Mouse (Mus musculus) hindbrain, embryonic 10.5 days (tissue): ENCODE results near the gene Rcan2. TPM values are rescaled to one million over a fixed set of nuclear protein-coding genes. Genes with fewer than 3 reads are reported as not detected.
A peak's percentile ranks its signal among the peaks of the same experiment; 100 is the strongest.

Experiments used
- DNase-seq: peaks from one replicate; pipeline ENCODE4 v3.0.0-alpha.2; 2017; ENCODE audit warnings: low spot score
- H3K27ac ChIP-seq: fragments of 300-500 bp; sonication (generic); 2 replicates; pipeline ENCODE4 v1.5.1; 2016; ENCODE audit warnings: mild to moderate bottlenecking, moderate library complexity
- H3K27me3 ChIP-seq: fragments of 300-500 bp; sonication (generic); 2 replicates; pipeline ENCODE4 v1.6.1; 2016; ENCODE audit warnings: mild to moderate bottlenecking; ENCODE audit not compliant: poor library complexity, insufficient read depth, severe bottlenecking
- H3K36me3 ChIP-seq: fragments of 300-500 bp; sonication (generic); 2 replicates; pipeline ENCODE4 v1.6.1; 2016; ENCODE audit warnings: mild to moderate bottlenecking, moderate library complexity
- H3K4me1 ChIP-seq: fragments of 300-500 bp; sonication (generic); replicated peaks from 2 replicates; pipeline ENCODE4 v1.6.1; 2016; ENCODE audit warnings: mild to moderate bottlenecking
- H3K4me3 ChIP-seq: fragments of 300-500 bp; sonication (generic); 2 replicates; pipeline ENCODE4 v1.5.1; 2016; ENCODE audit warnings: mild to moderate bottlenecking, moderate library complexity
- H3K9me3 ChIP-seq: fragments of 300-500 bp; sonication (generic); 2 replicates; pipeline ENCODE4 v1.6.1; 2016; ENCODE audit warnings: mild to moderate bottlenecking, moderate library complexity
- WGBS: fragments of 180-500 bp; shearing (Covaris S2); methylation state at CpG from one replicate; pipeline ENCODE4 v1.1.7; 2016; 5-methylcytosine and 5-hydroxymethylcytosine counted together
- polyA plus RNA-seq: library from polyadenylated mRNA; unstranded; fragments of >200 nt; fragmentation: Nextera tagmentation; extraction: Ambion mirVana; gene quantifications from 2 replicates; pipeline ENCODE4 v1.2.1, GENCODE M21; 2016

Rcan2 gene
- polyA plus RNA-seq, 1 experiment from 2014 or later, result 23.0 TPM

GRCm38 (mm10) chr17:43959797-43960196 is 158.6 kb downstream of the Rcan2 start:
- no peaks in the 10 kb centered on the region for H3K9me3 ChIP-seq
- DNase-seq, result no peak
- H3K27me3 ChIP-seq, result no peaks in the 10 kb centered on the region
- no peaks in the 10 kb centered on the region for H3K36me3 ChIP-seq
- 86% methylated on average over 3 of the region's 3 CpGs for WGBS
- H3K4me1 ChIP-seq, result peaks cover under 1% of the 10 kb centered on the region; the same call in 1 of the 2 replicates
- no peak overlapping the region for H3K4me3 ChIP-seq
- no peak overlapping the region for H3K27ac ChIP-seq

GRCm38 (mm10) chr17:43969943-43970342 is 168.8 kb downstream of the Rcan2 start:
- Histone ChIP-seq H3K4me3 (no peak overlapping the region), H3K9me3 (no peaks in the 10 kb centered on the region), H3K36me3 (no peaks in the 10 kb centered on the region), H3K27ac (no peak overlapping the region), H3K27me3 (no peaks in the 10 kb centered on the region), H3K4me1 (no peaks in the 10 kb centered on the region)
- no peak for DNase-seq
- WGBS, result 88% methylated on average over 10 of the region's 10 CpGs

GRCm38 (mm10) chr17:43977572-43977971 is 176.4 kb downstream of the Rcan2 start:
- no peak for DNase-seq
- WGBS, result 86% methylated on average over 2 of the region's 2 CpGs
- Histone ChIP-seq H3K4me3 (no peak overlapping the region), H3K9me3 (no peaks in the 10 kb centered on the region), H3K27ac (no peak overlapping the region), H3K36me3 (no peaks in the 10 kb centered on the region), H3K27me3 (no peaks in the 10 kb centered on the region), H3K4me1 (no peaks in the 10 kb centered on the region)

GRCm38 (mm10) chr17:43979925-43980324 is 178.8 kb downstream of the Rcan2 start:
- 85% methylated on average over 3 of the region's 3 CpGs for WGBS
- no peaks in the 10 kb centered on the region for H3K9me3 ChIP-seq
- H3K27me3 ChIP-seq, result no peaks in the 10 kb centered on the region
- no peak overlapping the region for H3K27ac ChIP-seq
- no peaks in the 10 kb centered on the region for H3K36me3 ChIP-seq
- DNase-seq, result no peak
- H3K4me3 ChIP-seq, result no peak overlapping the region
- H3K4me1 ChIP-seq, result no peaks in the 10 kb centered on the region

DNA sequence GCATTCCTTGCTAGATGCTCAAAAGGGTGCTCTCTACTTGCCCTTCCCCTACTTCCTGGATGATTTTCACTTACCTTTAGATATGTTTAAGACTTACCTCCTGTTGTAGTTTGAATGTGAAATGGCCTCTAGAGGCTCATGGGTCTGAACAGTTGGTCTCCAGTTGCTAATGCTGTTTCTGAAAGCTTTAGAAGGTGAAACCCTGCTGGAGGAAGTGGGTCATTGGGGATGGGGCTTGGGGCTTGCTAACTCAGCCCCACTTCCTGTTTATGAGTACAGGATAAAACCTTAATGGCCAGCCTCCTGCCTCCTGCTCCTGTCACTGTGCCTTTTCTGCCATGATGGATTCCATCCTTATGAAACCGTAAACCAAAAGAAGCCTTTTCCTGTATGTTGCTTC is 181.4 kb downstream of the Rcan2 start:
- no peak overlapping the region for H3K27ac ChIP-seq
- no peak overlapping the region for H3K4me3 ChIP-seq
- 87% methylated on average over 1 of the region's 1 CpGs for WGBS
- no peak for DNase-seq
- no peaks in the 10 kb centered on the region for H3K9me3 ChIP-seq
- H3K27me3 ChIP-seq, result no peaks in the 10 kb centered on the region
- H3K4me1 ChIP-seq, result no peaks in the 10 kb centered on the region
- H3K36me3 ChIP-seq, result no peaks in the 10 kb centered on the region

DNA sequence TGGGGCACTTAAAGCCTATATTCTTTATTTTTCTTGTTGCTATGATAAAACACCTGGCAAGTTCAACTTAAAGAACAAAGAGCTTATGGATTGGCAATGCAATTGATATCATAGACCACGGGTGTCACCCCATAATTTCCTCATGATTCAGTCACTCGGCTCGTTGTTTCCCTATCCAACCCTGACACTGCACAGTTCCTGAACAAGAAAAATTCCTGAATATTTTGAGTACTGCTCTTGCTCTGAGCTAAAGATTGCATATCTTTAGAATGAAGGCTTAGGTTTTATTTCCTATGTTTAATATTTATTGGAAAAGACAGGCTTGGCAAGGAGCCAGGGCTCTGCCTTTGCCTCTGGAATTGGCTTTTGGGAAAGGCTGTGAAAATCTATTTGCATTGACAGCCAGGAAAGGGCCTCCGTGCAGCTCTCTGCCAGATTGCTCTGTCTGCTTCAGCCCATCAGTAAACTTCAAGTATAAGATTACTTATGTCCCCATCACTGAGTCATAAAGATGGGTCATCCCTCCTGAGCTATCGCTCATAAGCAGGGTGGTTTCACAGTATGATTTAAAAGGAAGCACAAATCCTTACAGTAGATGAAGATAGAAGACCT is 188.3 kb downstream of the Rcan2 start:
- Histone ChIP-seq H3K36me3 (no peaks in the 10 kb centered on the region), H3K27me3 (no peaks in the 10 kb centered on the region), H3K27ac (no peak overlapping the region), H3K9me3 (no peaks in the 10 kb centered on the region), H3K4me3 (no peak overlapping the region), H3K4me1 (peaks cover 3% of the 10 kb centered on the region; the same call in 1 of the 2 replicates)
- no peak for DNase-seq
- WGBS, result 84% methylated on average over 5 of the region's 5 CpGs

DNA sequence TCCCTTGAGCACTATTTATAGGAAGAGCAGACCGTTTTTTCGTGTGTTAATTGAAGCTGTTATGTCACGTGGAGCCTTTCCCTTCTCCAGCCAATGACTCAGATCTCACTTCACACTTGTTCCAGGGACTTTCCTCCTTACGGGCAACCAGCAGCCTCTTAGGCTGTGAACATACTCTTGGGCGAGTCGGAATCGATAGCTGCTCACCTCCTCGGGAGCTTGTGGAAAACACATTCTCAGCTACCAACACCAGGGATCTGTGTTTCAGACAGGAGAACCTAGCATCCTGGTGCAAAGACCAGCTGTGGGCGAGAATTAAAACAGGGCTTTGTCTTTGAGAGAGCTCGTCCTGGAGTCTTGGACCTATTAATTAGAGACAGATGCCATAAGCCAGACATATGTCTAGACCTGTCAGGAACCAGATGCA is 189.8 kb downstream of the Rcan2 start:
- DNase-seq, result peak; percentile 33
- 69% methylated on average over 10 of the region's 10 CpGs for WGBS
- H3K36me3 ChIP-seq, result no peaks in the 10 kb centered on the region
- peak overlapping the region; percentile 23; the same call in 1 of the 2 replicates for H3K27ac ChIP-seq
- peaks cover 3% of the 10 kb centered on the region; the same call in 1 of the 2 replicates for H3K4me1 ChIP-seq
- H3K9me3 ChIP-seq, result no peaks in the 10 kb centered on the region
- no peak overlapping the region for H3K4me3 ChIP-seq
- no peaks in the 10 kb centered on the region for H3K27me3 ChIP-seq

GRCm38 (mm10) chr17:43994080-43994479 is 192.9 kb downstream of the Rcan2 start:
- H3K9me3 ChIP-seq, result no peaks in the 10 kb centered on the region
- H3K4me1 ChIP-seq, result peaks cover 3% of the 10 kb centered on the region; the same call in 1 of the 2 replicates
- DNase-seq, result no peak
- no peaks in the 10 kb centered on the region for H3K36me3 ChIP-seq
- H3K27me3 ChIP-seq, result no peaks in the 10 kb centered on the region
- no peak overlapping the region for H3K4me3 ChIP-seq
- 58% methylated on average over 4 of the region's 4 CpGs for WGBS
- H3K27ac ChIP-seq, result no peak overlapping the region

GRCm38 (mm10) chr17:43997514-43997913 is 196.4 kb downstream of the Rcan2 start:
- no peak for DNase-seq
- no peaks in the 10 kb centered on the region for H3K4me1 ChIP-seq
- H3K27me3 ChIP-seq, result no peaks in the 10 kb centered on the region
- H3K4me3 ChIP-seq, result no peak overlapping the region
- WGBS, result 92% methylated on average over 7 of the region's 7 CpGs
- no peaks in the 10 kb centered on the region for H3K9me3 ChIP-seq
- H3K27ac ChIP-seq, result no peak overlapping the region
- H3K36me3 ChIP-seq, result no peaks in the 10 kb centered on the region

DNA sequence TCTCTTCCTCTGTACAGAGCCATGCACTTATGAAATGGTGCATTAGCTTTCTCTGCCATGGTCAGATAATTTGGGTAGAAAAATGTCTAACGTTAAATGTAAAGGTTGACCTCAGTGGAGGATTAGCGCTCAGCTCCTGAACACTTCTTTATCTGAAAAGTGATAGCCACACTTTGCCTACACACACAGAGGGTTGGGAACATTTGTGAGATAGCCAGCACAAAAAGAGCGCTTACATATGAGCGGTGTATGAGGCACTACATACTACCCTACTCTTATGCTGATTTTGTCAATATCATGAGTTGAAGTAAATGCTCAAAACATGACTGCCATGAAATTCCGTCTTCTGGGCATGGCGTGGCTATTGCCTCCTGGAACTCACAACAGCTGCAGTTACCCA is 196.9 kb downstream of the Rcan2 start:
- H3K9me3 ChIP-seq, result no peaks in the 10 kb centered on the region
- no peaks in the 10 kb centered on the region for H3K4me1 ChIP-seq
- no peak overlapping the region for H3K4me3 ChIP-seq
- H3K27me3 ChIP-seq, result no peaks in the 10 kb centered on the region
- H3K36me3 ChIP-seq, result no peaks in the 10 kb centered on the region
- H3K27ac ChIP-seq, result no peak overlapping the region
- DNase-seq, result no peak
- 93% methylated on average over 6 of the region's 6 CpGs for WGBS

GRCm38 (mm10) chr17:44004401-44004800 is 203.2 kb downstream of the Rcan2 start:
- 79% methylated on average over 2 of the region's 2 CpGs for WGBS
- Histone ChIP-seq H3K36me3 (no peaks in the 10 kb centered on the region), H3K27me3 (no peaks in the 10 kb centered on the region), H3K9me3 (no peaks in the 10 kb centered on the region), H3K27ac (no peak overlapping the region), H3K4me3 (no peak overlapping the region), H3K4me1 (no peaks in the 10 kb centered on the region)
- DNase-seq, result no peak

GRCm38 (mm10) chr17:44007411-44007810 is 206.3 kb downstream of the Rcan2 start:
- WGBS, result 83% methylated on average over 2 of the region's 2 CpGs
- no peak overlapping the region for H3K4me3 ChIP-seq

DNA sequence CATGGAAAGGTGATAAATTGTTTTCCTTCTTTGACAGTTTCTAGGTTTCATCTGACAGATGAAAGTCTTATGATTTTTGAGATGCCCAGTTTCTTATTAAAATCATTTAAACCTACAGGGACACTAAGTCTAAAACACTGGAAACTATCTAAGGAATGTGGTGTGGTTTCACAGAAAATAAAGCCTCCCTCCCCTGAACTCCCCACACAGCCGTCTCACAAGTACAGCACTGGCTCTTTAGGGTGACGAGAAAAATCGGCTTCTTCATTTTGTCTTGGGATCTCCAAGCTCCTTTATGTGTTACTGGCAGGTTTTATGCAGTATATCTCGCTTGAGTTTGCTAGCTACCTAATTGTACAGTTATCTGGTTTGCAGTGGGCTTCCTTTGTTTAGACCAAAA is 210.8 kb downstream of the Rcan2 start:
- DNase-seq, result no peak
- Histone ChIP-seq H3K27ac (no peak overlapping the region), H3K27me3 (no peaks in the 10 kb centered on the region), H3K9me3 (no peaks in the 10 kb centered on the region), H3K36me3 (no peaks in the 10 kb centered on the region), H3K4me3 (no peak overlapping the region), H3K4me1 (no peaks in the 10 kb centered on the region)
- WGBS, result 79% methylated on average over 4 of the region's 4 CpGs

More at GRCm38 (mm10) chr17:44007411-44007810, 206.3 kb downstream of the Rcan2 start:
- no peaks in the 10 kb centered on the region for H3K27me3 ChIP-seq
- no peaks in the 10 kb centered on the region for H3K9me3 ChIP-seq
- H3K36me3 ChIP-seq, result no peaks in the 10 kb centered on the region
- no peak for DNase-seq
- no peaks in the 10 kb centered on the region for H3K4me1 ChIP-seq
- H3K27ac ChIP-seq, result no peak overlapping the region
